Mouse (Mus musculus) lung, embryonic 16.5 days (tissue): ENCODE data around the gene Tctex1d2. TPM values are rescaled to one million over a fixed set of nuclear protein-coding genes. Genes with fewer than 3 reads are reported as not detected.
A peak's percentile ranks its signal among the peaks of the same experiment; 100 is the strongest.
"Not testable (repeated sequence)": the region's sequence is repeated elsewhere in the genome, so short reads cannot be mapped to it uniquely, and the experiment has no call there.

Experiments
- ATAC-seq: fragments of 200-750 bp; cut with Nextera tagmentation; 2 replicates; pipeline ENCODE4 v1.8.0; 2017; ENCODE audit warnings: low read depth, mild to moderate bottlenecking, moderate library complexity
- H3K27ac ChIP-seq: fragments of 300-500 bp; sonication (generic); 2 replicates; pipeline ENCODE4 v1.5.1; 2014; ENCODE audit warnings: mild to moderate bottlenecking, control low read depth, low read length
- H3K27me3 ChIP-seq: fragments of 300-500 bp; sonication (generic); 2 replicates; pipeline ENCODE4 v1.6.1; 2014; ENCODE audit warnings: low read depth, low read length, mixed read lengths; ENCODE audit not compliant: control insufficient read depth, insufficient read depth
- H3K36me3 ChIP-seq: fragments of 300-500 bp; sonication (generic); 2 replicates; pipeline ENCODE4 v1.6.1; 2014; ENCODE audit warnings: low read length; ENCODE audit not compliant: control insufficient read depth, insufficient read depth
- H3K4me1 ChIP-seq: fragments of 300-500 bp; sonication (generic); replicated peaks from 2 replicates; pipeline ENCODE4 v1.6.1; 2014; ENCODE audit warnings: low read length, mixed read lengths; ENCODE audit not compliant: control insufficient read depth, insufficient read depth
- H3K4me2 ChIP-seq: fragments of 300-500 bp; sonication (generic); 2 replicates; pipeline ENCODE4 v1.6.1; 2014; ENCODE audit warnings: low read depth, low read length, control low read depth
- H3K4me3 ChIP-seq: fragments of 300-500 bp; sonication (generic); 2 replicates; pipeline ENCODE4 v1.5.1; 2014; ENCODE audit warnings: mild to moderate bottlenecking, low read length, control low read depth
- H3K9ac ChIP-seq: fragments of 300-500 bp; sonication (generic); 2 replicates; pipeline ENCODE4 v1.6.1; 2014; ENCODE audit warnings: low read length, control low read depth
- H3K9me3 ChIP-seq: fragments of 300-500 bp; sonication (generic); 2 replicates; pipeline ENCODE4 v1.6.1; 2016; ENCODE audit warnings: low read length; ENCODE audit not compliant: control insufficient read depth
- WGBS: fragments of 180-500 bp; shearing (Covaris S2); extraction: QIAGEN DNeasy Blood & Tissue Kit; methylation state at CpG from one replicate; pipeline ENCODE4 v1.1.7; 2014; 5-methylcytosine and 5-hydroxymethylcytosine counted together
- polyA plus RNA-seq: library from polyadenylated mRNA; unstranded; fragments of >200 nt; fragmentation: Nextera tagmentation; extraction: Ambion mirVana; gene quantifications from 2 replicates; pipeline ENCODE4 v1.2.1, GENCODE M21; 2015

Tctex1d2 gene
- polyA plus RNA-seq, 1 experiment from 2014 or later, result 31.8 TPM

DNA sequence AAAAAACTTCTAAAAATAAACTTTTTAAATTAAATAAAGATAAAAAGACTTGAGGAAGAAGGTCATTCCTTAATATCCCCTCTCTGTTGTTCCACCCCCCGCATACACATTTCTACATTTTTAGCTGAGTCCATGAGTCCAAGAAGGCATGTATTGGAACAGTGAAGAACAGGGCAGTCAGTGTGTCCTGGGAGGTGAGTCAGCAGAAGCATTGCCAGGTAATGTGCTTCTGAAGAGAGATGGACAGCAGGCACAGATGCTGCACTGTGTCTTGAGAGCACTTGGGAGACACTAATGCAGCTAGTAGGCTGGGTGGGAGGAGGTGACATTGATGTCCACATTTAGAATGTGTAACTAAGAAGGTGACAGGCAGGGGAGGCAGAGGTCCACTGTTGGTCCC is 17.8 kb downstream of the Tctex1d2 start:
- no peak for ATAC-seq
- Histone ChIP-seq H3K4me1 (peaks cover 11% of the 10 kb centered on the region), H3K27ac (no peak overlapping the region), H3K27me3 (no peaks in the 10 kb centered on the region), H3K4me3 (no peak overlapping the region), H3K36me3 (no peaks in the 10 kb centered on the region), H3K9me3 (no peaks in the 10 kb centered on the region), H3K9ac (no peak overlapping the region), H3K4me2 (no peak overlapping the region)
- 98% methylated on average over 1 of the region's 1 CpGs for WGBS

GRCm38 (mm10) chr16:32441432-32441831 is 21.9 kb downstream of the Tctex1d2 start:
- Histone ChIP-seq H3K4me1 (no peaks in the 10 kb centered on the region), H3K9ac (no peak overlapping the region), H3K4me2 (no peak overlapping the region), H3K27ac (no peak overlapping the region), H3K36me3 (no peaks in the 10 kb centered on the region), H3K4me3 (no peak overlapping the region), H3K27me3 (no peaks in the 10 kb centered on the region), H3K9me3 (no peaks in the 10 kb centered on the region)
- ATAC-seq, result no peak
- 89% methylated on average over 3 of the region's 3 CpGs for WGBS

DNA sequence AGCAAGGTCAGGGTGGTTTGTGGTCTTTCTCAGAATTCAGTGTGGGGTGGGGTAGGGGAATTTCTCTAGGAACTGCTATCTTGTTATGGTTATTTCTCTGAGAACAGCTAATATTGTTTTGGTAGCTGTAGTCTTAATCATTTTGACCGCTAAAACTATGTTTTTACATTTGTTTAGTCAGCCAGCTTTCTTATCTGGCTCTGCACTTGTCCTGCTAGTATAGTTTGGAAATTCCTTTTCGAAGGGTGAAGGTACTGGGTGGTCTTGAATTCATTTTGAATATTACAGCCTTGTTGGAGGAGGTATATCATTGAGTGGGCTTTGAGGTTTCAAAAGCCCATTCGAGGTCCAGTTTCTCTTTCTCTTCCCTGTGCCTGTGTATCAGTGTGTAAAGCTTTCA is 25.1 kb downstream of the Tctex1d2 start:
- H3K36me3 ChIP-seq, H3K27me3 ChIP-seq, H3K27ac ChIP-seq, H3K4me3 ChIP-seq, H3K9ac ChIP-seq, H3K4me2 ChIP-seq, H3K4me1 ChIP-seq, ATAC-seq, H3K9me3 ChIP-seq: not testable (repeated sequence)
- WGBS, result 77% methylated on average over 3 of the region's 3 CpGs

DNA sequence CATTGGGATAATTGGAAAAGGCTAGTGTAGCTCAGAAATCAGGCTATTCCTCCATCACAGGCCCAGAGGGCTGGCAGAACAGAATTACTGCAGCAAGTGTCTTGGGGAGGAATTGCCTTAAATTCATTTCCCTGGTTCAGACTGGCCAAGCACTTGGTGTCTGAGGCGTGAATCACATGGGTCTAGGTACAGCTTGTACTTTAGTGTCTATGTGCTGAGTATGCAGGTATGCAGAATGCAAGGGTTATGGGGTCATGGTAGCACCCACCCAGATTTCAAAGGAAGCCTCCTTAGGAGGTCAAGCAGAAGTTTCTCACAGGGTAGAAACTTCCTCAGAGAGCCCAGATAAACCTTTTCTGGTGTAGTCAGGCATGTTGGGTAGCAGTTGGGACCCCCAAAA is 26.1 kb downstream of the Tctex1d2 start:
- Histone ChIP-seq H3K9me3 (no peaks in the 10 kb centered on the region), H3K27me3 (no peaks in the 10 kb centered on the region), H3K9ac (no peak overlapping the region), H3K36me3 (no peaks in the 10 kb centered on the region), H3K4me3 (no peak overlapping the region), H3K27ac (no peak overlapping the region), H3K4me2 (no peak overlapping the region), H3K4me1 (no peaks in the 10 kb centered on the region)
- ATAC-seq, result no peak
- 96% methylated on average over 1 of the region's 1 CpGs for WGBS

GRCm38 (mm10) chr16:32446563-32447138 is 27.1 kb downstream of the Tctex1d2 start:
- H3K9me3 ChIP-seq, result no peaks in the 10 kb centered on the region
- H3K9ac ChIP-seq, result no peak overlapping the region
- H3K4me1 ChIP-seq, result no peaks in the 10 kb centered on the region
- H3K27me3 ChIP-seq, result no peaks in the 10 kb centered on the region
- no peaks in the 10 kb centered on the region for H3K36me3 ChIP-seq
- H3K4me3 ChIP-seq, result no peak overlapping the region
- ATAC-seq, result no peak
- WGBS, result 49% methylated on average over 2 of the region's 2 CpGs
- H3K27ac ChIP-seq, result no peak overlapping the region
- H3K4me2 ChIP-seq, result no peak overlapping the region

DNA sequence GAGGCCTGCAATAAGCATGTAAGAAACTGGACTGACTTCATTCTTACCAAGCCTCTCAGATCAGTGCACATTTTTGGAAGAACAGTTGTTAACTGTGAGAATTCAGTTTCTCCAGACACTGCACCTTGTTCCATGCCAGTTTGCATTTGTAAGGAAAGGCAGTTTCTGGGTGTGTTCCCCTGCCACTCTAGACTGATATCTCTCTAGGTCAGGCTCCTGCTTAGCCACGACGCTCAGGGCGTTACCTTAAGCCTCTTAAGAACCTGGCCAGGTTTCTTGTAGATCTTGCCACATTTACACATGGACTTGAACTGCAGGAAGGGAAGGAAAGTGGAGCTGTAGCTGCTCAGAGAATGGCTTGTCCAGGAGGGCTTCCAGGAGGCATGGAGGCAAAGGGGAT is 30.2 kb downstream of the Tctex1d2 start:
- H3K27ac ChIP-seq, result no peak overlapping the region; the same call in 1 of the 2 replicates
- H3K36me3 ChIP-seq, result peaks cover 3% of the 10 kb centered on the region; the same call in 1 of the 2 replicates
- no peak overlapping the region for H3K4me3 ChIP-seq
- H3K4me2 ChIP-seq, result no peak overlapping the region
- no peak overlapping the region for H3K9ac ChIP-seq
- no peaks in the 10 kb centered on the region for H3K27me3 ChIP-seq
- H3K9me3 ChIP-seq, result no peaks in the 10 kb centered on the region
- H3K4me1 ChIP-seq, result no peaks in the 10 kb centered on the region
- ATAC-seq, result 0 out of 2 replicates have a peak, but pooled peaks have one; percentile 62
- WGBS, result 55% methylated on average over 3 of the region's 3 CpGs

DNA sequence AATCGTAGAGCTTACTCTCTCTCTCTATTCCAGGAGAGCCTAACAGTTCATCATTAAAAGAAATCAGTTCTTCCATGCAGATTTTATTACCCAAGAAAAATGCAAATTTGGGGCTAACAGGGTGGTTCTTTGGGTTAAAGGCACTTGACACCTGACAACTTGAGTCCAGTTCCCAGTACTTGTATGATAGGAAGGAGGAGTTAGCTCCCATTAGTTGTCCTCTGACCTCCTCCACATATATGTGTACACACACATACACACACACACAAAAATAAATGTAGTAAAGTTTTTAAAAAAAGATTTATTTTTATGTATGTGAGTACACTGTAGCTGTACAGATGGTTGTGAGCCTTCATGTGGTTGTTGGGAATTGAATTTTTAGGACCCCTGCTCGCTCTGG is 30.6 kb downstream of the Tctex1d2 start:
- no peak overlapping the region for H3K27ac ChIP-seq
- H3K9me3 ChIP-seq, result no peaks in the 10 kb centered on the region
- 94% methylated on average over 2 of the region's 2 CpGs for WGBS
- no peak overlapping the region for H3K4me2 ChIP-seq
- H3K36me3 ChIP-seq, result peaks cover 4% of the 10 kb centered on the region
- no peaks in the 10 kb centered on the region for H3K27me3 ChIP-seq
- no peak overlapping the region for H3K9ac ChIP-seq
- H3K4me1 ChIP-seq, result no peaks in the 10 kb centered on the region
- no peak for ATAC-seq
- H3K4me3 ChIP-seq, result no peak overlapping the region

DNA sequence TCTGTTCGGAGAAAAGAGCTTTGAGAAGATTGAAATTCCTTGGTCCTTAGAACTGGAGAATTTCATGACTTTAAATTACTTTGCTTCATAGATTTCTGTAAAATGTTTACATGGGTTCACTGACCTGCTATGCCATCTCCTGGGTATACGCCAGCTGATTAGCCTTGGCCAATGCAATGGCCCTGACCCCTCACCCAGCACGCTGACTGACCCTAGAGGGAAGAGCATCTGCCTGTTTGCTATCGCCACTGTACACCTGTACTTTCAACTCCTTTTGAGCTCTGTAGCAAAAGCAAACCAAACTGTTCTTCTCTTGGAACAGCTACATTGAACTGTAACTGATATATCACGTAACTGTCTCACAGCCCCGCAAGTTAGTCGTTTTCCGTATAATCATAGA is 33.6 kb downstream of the Tctex1d2 start:
- Histone ChIP-seq H3K9ac (no peak overlapping the region), H3K4me1 (no peaks in the 10 kb centered on the region; the same call in 1 of the 2 replicates), H3K9me3 (no peaks in the 10 kb centered on the region), H3K36me3 (peaks cover 9% of the 10 kb centered on the region), H3K4me3 (no peak overlapping the region), H3K27ac (no peak overlapping the region), H3K4me2 (no peak overlapping the region), H3K27me3 (no peaks in the 10 kb centered on the region)
- no peak for ATAC-seq
- 90% methylated on average over 8 of the region's 8 CpGs for WGBS

DNA sequence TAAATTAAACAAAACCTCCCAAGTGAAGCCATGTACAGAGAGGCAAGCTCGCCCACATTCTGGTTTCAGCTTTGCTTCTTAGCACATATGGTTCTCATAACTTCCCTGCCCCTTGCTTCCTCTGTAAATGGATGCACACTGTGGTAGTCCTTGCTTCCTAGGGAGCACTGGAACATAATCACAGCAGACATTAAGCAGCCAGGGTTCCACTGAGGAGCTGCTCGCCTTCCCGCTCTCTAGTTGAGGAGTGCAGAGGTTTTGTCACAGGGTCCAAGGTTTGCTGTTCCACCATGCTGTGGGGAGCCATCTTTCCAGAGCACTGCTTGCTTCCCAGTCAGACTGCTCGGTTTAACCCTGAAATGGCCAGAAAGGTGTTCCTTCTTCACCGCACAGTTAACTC is 35.1 kb downstream of the Tctex1d2 start:
- 90% methylated on average over 5 of the region's 5 CpGs for WGBS
- ATAC-seq, result no peak

DNA sequence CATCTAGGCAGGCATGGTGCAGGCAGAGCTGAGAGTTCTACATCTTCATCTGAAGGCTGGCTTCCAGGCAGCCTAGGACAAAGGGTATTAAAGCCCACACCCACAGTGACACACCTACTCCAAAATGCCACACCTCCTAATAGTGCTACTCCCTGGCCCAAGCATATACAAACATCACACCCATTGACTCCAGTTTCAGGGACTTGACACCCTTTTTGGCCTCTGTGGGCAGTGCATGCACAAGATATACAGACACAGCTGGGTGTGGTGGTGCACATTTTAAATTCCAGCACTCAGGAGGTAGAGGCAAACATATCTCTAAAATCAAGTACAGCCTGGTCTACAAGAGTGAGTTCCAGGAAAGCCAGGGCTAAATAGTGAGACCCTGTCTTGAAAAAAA is 36.6 kb downstream of the Tctex1d2 start:
- Histone ChIP-seq H3K4me2 (no peak overlapping the region), H3K27me3 (no peaks in the 10 kb centered on the region), H3K9ac (no peak overlapping the region), H3K4me3 (no peak overlapping the region), H3K27ac (no peak overlapping the region), H3K36me3 (peaks cover 9% of the 10 kb centered on the region), H3K4me1 (no peaks in the 10 kb centered on the region; the same call in 1 of the 2 replicates), H3K9me3 (no peaks in the 10 kb centered on the region)
- no peak for ATAC-seq

More for the DNA sequence above, 35.1 kb downstream of the Tctex1d2 start:
- Histone ChIP-seq H3K27me3 (no peaks in the 10 kb centered on the region), H3K9ac (no peak overlapping the region), H3K4me3 (no peak overlapping the region), H3K9me3 (no peaks in the 10 kb centered on the region), H3K36me3 (peaks cover 9% of the 10 kb centered on the region), H3K27ac (no peak overlapping the region), H3K4me2 (no peak overlapping the region), H3K4me1 (no peaks in the 10 kb centered on the region; the same call in 1 of the 2 replicates)
